Mouse (Mus musculus): ENCODE data around the gene Myl12a. TPM values are rescaled to one million over a fixed set of nuclear protein-coding genes. Genes with fewer than 3 reads are reported as not detected.
A peak's percentile ranks its signal among the peaks of the same experiment; 100 is the strongest.
"Not testable (repeated sequence)": the region's sequence is repeated elsewhere in the genome, so short reads cannot be mapped to it uniquely, and the experiment has no call there.

Gene Myl12a
- polyA plus RNA-seq, 1 experiment from 2014 or later: 292 TPM

- Histone ChIP-seq H3K36me3 (peaks cover 31% of the 10 kb centered on the region), H3K4me2 (replicated peaks) (no peak overlapping the region), H3K27me3 (replicated peaks) (no peaks in the 10 kb centered on the region), H3K4me1 (peaks cover 17% of the 10 kb centered on the region), H3K9ac (no peak overlapping the region), H3K27ac (no peak overlapping the region), H3K4me3 (no peak overlapping the region), H3K9me3 (no peaks in the 10 kb centered on the region)
- no peak for ATAC-seq (ENCODE audit: low FRiP score, low read depth)
- 90% methylated on average over 15 of the region's 15 CpGs for WGBS
Observed at GRCm38 (mm10) chr17:70985501-70986354, 16.9 kb downstream of the Myl12a start.

GRCm38 (mm10) chr17:70979345-70980223 is 23.1 kb downstream of the Myl12a start:
- Histone ChIP-seq H3K4me3 (no peak overlapping the region), H3K4me1 (no peaks in the 10 kb centered on the region), H3K4me2 (replicated peaks) (no peak overlapping the region), H3K9ac (no peak overlapping the region), H3K36me3 (peaks cover 49% of the 10 kb centered on the region), H3K9me3 (no peaks in the 10 kb centered on the region), H3K27ac (no peak overlapping the region), H3K27me3 (replicated peaks) (no peaks in the 10 kb centered on the region)
- no peak for ATAC-seq (ENCODE audit: low FRiP score, low read depth)
- 91% methylated on average over 20 of the region's 20 CpGs for WGBS

DNA sequence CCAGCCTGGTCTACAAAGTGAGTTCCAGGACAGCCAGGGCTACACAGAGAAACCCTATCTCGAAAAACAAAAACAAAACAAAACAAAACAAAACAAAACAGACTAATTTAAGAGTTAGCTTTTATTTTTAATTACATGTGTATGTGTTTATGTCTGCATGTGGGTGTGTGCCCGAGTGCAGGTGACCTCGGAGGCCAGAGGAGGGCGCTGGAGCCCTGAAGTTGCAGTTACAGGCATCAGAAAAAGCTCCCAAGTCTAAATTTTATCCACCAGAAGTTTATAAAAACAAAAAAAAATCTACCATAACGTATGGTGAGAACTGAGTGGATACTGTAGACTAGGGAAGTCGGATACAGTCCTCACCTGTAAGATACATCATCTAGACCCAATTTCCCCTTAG is 24.9 kb downstream of the Myl12a start:
- Histone ChIP-seq H3K27ac (no peak overlapping the region), H3K4me3 (no peak overlapping the region), H3K36me3 (peaks cover 61% of the 10 kb centered on the region), H3K27me3 (replicated peaks) (no peaks in the 10 kb centered on the region), H3K4me1 (no peaks in the 10 kb centered on the region), H3K4me2 (replicated peaks) (no peak overlapping the region), H3K9ac (no peak overlapping the region), H3K9me3 (no peaks in the 10 kb centered on the region)
- WGBS: 92% methylated on average over 6 of the region's 6 CpGs
- no peak for ATAC-seq (ENCODE audit: low FRiP score, low read depth)

DNA sequence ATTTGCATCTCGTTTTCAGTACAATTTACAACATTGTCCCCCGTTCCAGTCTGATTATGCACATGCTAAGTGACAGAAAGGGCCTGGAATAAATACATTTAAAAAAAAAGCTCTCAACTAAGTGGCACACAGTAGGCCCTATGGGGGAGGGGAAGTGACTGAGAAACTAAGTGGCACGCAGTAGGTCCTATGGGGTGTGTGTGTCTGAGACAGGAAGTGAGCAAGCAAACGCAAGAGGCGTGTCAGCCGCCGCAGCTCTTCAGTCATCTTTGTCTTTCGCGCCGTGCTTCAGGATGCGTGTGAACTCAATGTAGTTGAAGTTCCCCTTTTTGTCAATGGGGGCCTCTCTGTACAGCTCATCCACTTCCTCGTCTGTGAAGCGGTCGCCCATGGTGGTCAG is 28.6 kb downstream of the Myl12a start:
- H3K9me3 ChIP-seq; H3K9ac ChIP-seq; H3K27ac ChIP-seq; ATAC-seq (ENCODE audit: low FRiP score, low read depth); H3K4me2 ChIP-seq (replicated peaks); H3K4me3 ChIP-seq; H3K27me3 ChIP-seq (replicated peaks); H3K4me1 ChIP-seq: not testable (repeated sequence)
- 91% methylated on average over 14 of the region's 14 CpGs for whole genome bisulfite sequencing
- peaks cover 39% of the 10 kb centered on the region for H3K36me3 ChIP-seq

DNA sequence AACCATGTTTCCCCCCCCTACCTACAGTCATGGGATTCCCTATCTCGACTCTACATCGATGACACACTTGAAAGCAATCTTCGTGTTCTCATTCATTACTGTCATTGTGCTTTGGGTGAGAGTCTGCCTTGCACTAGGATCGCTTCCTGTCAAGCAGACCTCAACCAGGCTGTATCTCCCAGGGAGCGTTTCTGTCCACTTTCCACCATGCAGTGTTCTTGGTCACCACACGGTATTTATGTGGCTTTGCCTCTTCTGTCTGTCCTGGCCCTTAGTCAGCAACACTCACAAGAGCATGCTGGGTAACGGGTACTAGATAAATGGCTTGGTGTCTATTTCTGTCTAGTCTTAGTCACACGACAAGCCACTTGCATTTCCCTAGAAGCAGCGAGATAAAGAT is 29.3 kb downstream of the Myl12a start:
- H3K9me3 ChIP-seq: no peaks in the 10 kb centered on the region
- no peaks in the 10 kb centered on the region for H3K4me1 ChIP-seq
- H3K27ac ChIP-seq: no peak overlapping the region
- peaks cover 39% of the 10 kb centered on the region for H3K36me3 ChIP-seq
- no peak overlapping the region for H3K4me3 ChIP-seq
- H3K4me2 ChIP-seq (replicated peaks): no peak overlapping the region
- WGBS: 91% methylated on average over 9 of the region's 9 CpGs
- H3K27me3 ChIP-seq (replicated peaks): no peaks in the 10 kb centered on the region
- no peak overlapping the region for H3K9ac ChIP-seq
- ATAC-seq (ENCODE audit: low FRiP score, low read depth): no peak

- no peaks in the 10 kb centered on the region for H3K27me3 ChIP-seq (replicated peaks)
- H3K36me3 ChIP-seq: peaks cover 31% of the 10 kb centered on the region
- 69% methylated on average over 11 of the region's 11 CpGs for WGBS
- no peak overlapping the region for H3K4me2 ChIP-seq (replicated peaks)
- no peak overlapping the region for H3K27ac ChIP-seq
- no peaks in the 10 kb centered on the region for H3K9me3 ChIP-seq
- H3K4me3 ChIP-seq: no peak overlapping the region
- no peak for ATAC-seq (ENCODE audit: low FRiP score, low read depth)
- no peaks in the 10 kb centered on the region; the same call in 1 of the 2 replicates for H3K4me1 ChIP-seq
- H3K9ac ChIP-seq: no peak overlapping the region
Observed at GRCm38 (mm10) chr17:70971206-70971605, 31.5 kb downstream of the Myl12a start.

DNA sequence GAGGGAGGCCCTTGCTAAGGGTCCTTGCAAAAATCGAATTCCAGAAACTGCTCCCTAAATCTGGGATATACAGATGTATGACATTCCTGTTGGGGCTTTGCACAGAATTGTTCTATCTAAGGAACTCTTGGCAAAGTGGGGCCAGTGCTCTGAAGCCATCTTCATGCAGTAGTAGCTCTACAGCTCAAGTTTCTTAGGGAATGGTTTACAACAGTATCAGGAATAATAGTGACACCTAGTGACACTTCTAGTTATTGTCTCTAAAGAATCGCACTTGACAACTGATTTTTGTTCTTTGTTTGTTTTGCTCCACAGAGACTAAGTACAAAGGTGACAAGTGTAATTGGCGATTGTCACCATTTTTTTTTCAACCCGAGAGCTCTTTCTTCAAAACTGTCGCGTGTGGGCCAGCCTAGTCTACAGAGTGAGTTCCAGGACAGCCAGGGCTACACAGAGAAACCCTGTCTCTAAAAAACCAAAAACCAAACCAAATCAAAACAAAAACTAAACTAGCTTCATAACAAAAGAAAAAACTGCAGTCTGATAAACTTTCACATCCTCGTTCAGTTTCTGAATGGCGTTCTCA is 34.0 kb downstream of the Myl12a start:
- H3K4me2 ChIP-seq (replicated peaks): no peak overlapping the region
- peaks cover 7% of the 10 kb centered on the region for H3K36me3 ChIP-seq
- no peak overlapping the region for H3K4me3 ChIP-seq
- H3K9me3 ChIP-seq: no peaks in the 10 kb centered on the region
- H3K27ac ChIP-seq: no peak overlapping the region
- H3K27me3 ChIP-seq (replicated peaks): no peaks in the 10 kb centered on the region
- WGBS: 33% methylated on average over 8 of the region's 8 CpGs
- H3K4me1 ChIP-seq: no peaks in the 10 kb centered on the region; the same call in 1 of the 2 replicates
- ATAC-seq (ENCODE audit: low FRiP score, low read depth): 0 out of 2 replicates have a peak, but pooled peaks have one; percentile 17
- no peak overlapping the region for H3K9ac ChIP-seq

DNA sequence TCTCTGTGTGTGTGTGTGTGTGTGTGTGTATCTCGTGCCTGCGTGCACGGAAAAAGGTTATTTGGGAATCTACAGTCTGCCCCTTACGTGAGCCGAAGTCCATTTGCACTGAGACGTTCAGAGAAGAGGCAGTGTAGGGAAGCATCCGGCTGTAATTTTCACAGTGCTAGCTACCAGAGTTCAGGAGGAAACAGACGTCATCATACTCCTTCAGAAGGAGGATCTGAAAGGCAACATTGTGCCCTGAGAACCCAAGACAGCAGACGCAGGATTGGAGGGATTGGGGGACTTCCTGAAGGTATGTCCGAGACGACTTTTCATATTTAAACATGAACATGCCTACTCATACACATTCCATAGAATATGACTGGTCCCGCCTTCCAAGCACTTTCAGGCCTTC is 35.0 kb downstream of the Myl12a start:
- H3K4me1 ChIP-seq: no peaks in the 10 kb centered on the region; the same call in 1 of the 2 replicates
- no peak for ATAC-seq (ENCODE audit: low FRiP score, low read depth)
- no peaks in the 10 kb centered on the region for H3K36me3 ChIP-seq
- H3K27ac ChIP-seq: no peak overlapping the region
- H3K4me2 ChIP-seq (replicated peaks): no peak overlapping the region
- no peaks in the 10 kb centered on the region for H3K27me3 ChIP-seq (replicated peaks)
- 58% methylated on average over 12 of the region's 12 CpGs for WGBS
- H3K9ac ChIP-seq: no peak overlapping the region
- no peaks in the 10 kb centered on the region for H3K9me3 ChIP-seq
- H3K4me3 ChIP-seq: no peak overlapping the region

DNA sequence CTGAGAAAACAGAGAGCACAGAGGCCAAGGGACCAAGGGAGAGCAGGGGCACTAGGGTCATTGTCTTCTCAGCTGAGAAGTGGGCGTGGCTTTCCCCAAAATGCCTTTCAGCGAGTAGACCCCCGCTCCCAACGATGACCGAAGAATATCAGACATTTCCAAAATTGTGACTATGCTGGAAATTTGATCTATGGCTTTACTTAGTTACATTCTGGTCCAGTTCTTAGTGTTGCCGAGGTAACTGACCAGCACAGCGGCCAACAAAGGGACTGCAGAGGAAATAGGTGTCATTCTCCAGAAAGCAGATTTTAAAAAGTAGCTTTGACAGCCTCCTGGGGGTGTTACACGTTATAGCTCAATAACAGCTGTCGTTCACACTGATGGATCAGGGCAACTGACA is 35.5 kb downstream of the Myl12a start:
- Histone ChIP-seq H3K4me3 (no peak overlapping the region), H3K4me2 (replicated peaks) (no peak overlapping the region), H3K9me3 (no peaks in the 10 kb centered on the region), H3K4me1 (no peaks in the 10 kb centered on the region; the same call in 1 of the 2 replicates), H3K9ac (no peak overlapping the region), H3K36me3 (no peaks in the 10 kb centered on the region), H3K27me3 (replicated peaks) (no peaks in the 10 kb centered on the region), H3K27ac (no peak overlapping the region)
- 28% methylated on average over 9 of the region's 9 CpGs for WGBS
- no peak for ATAC-seq (ENCODE audit: low FRiP score, low read depth)

DNA sequence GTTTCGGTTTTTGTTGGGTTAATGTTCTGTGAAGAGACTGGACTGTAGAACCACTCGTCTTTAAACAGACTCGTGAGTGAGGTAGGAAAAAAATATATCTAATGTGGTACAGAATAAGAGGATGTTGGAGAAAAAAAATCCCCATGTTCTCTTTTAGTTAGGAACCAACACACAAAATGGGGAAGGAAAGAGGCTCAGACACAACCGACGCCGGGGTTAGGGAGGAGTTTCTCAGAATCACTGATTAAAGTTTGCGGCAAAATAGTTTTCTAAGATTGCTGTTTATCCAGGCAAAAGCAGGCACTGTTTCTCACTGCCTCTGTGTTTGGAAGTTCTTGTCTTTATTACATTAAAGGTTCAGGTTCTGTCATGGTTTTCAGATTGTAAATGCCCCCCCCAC is 36.6 kb downstream of the Myl12a start:
- no peak for ATAC-seq (ENCODE audit: low FRiP score, low read depth)
- Histone ChIP-seq H3K9ac (no peak overlapping the region), H3K36me3 (no peaks in the 10 kb centered on the region), H3K4me2 (replicated peaks) (no peak overlapping the region), H3K4me1 (no peaks in the 10 kb centered on the region; the same call in 1 of the 2 replicates), H3K9me3 (no peaks in the 10 kb centered on the region), H3K4me3 (no peak overlapping the region), H3K27ac (no peak overlapping the region), H3K27me3 (replicated peaks) (no peaks in the 10 kb centered on the region)
- 93% methylated on average over 7 of the region's 7 CpGs for WGBS

GRCm38 (mm10) chr17:70965281-70965680 is 37.4 kb downstream of the Myl12a start:
- no peak overlapping the region for H3K9ac ChIP-seq
- no peaks in the 10 kb centered on the region; the same call in 1 of the 2 replicates for H3K4me1 ChIP-seq
- no peaks in the 10 kb centered on the region for H3K27me3 ChIP-seq (replicated peaks)
- H3K27ac ChIP-seq: no peak overlapping the region
- H3K9me3 ChIP-seq: no peaks in the 10 kb centered on the region
- 89% methylated on average over 2 of the region's 2 CpGs for WGBS
- no peak overlapping the region for H3K4me2 ChIP-seq (replicated peaks)
- no peak overlapping the region for H3K4me3 ChIP-seq
- no peaks in the 10 kb centered on the region for H3K36me3 ChIP-seq
- ATAC-seq (ENCODE audit: low FRiP score, low read depth): no peak

GRCm38 (mm10) chr17:70963546-70963945 is 39.1 kb downstream of the Myl12a start:
- 73% methylated on average over 13 of the region's 13 CpGs for WGBS
- H3K27ac ChIP-seq; H3K4me1 ChIP-seq; H3K9me3 ChIP-seq; H3K4me3 ChIP-seq; H3K9ac ChIP-seq; H3K27me3 ChIP-seq (replicated peaks); H3K4me2 ChIP-seq (replicated peaks); H3K36me3 ChIP-seq: not testable (repeated sequence)
- ATAC-seq (ENCODE audit: low FRiP score, low read depth): peak; percentile 100

All from neural tube, embryonic 12.5 days (tissue).